ENCODE assay signal across 8 mouse cellular contexts in genomic region chr9:47624565-47625520, GRCm38 (mm10).
A peak's percentile ranks its signal among the peaks of the same experiment; 100 is the strongest.
DNase-seq lines count a peak whose midpoint lies in the region; ATAC-seq and TF ChIP-seq lines count a peak whose summit lies in the region.

No protein-coding gene starts in this region.

- WGBS in intestine, embryonic 15.5 days = 56% methylated on average over 17 of the region's 17 CpGs
- 57% methylated on average over 17 of the region's 17 CpGs for WGBS in lung, postnatal 0 days
- WGBS in thymus, adult 2 months = 93% methylated on average over 17 of the region's 17 CpGs
- WGBS in midbrain, embryonic 13.5 days = 89% methylated on average over 17 of the region's 17 CpGs

- no peaks in the 10 kb centered on the region for H3K9me3 ChIP-seq in intestine, embryonic 15.5 days
- H3K9me3 ChIP-seq in lung, postnatal 0 days (ENCODE audit: low read length) = no peaks in the 10 kb centered on the region
- H3K9me3 ChIP-seq in midbrain, embryonic 13.5 days = no peaks in the 10 kb centered on the region

- DNase-seq in kidney, adult 11 months = peak; percentile 9
- DNase-seq in kidney, adult 18-20 months = no peak
- DNase-seq in brain, adult 2 months (ENCODE audit: low read depth, low spot score) = peak; percentile 58
- peak; percentile 49 for DNase-seq in lung, postnatal 0 days (ENCODE audit: low spot score)
- DNase-seq in thymus, adult 2 months = no peak
- DNase-seq in B cell, adult 2 months = no peak

- peaks cover 14% of the 10 kb centered on the region; the same call in 1 of the 2 replicates for H3K4me1 ChIP-seq in intestine, embryonic 15.5 days (replicated peaks)
- H3K4me1 ChIP-seq in lung, postnatal 0 days (ENCODE audit: insufficient read depth, low read depth, low read length) = peaks cover 5% of the 10 kb centered on the region; the same call in 1 of the 2 replicates
- H3K4me1 ChIP-seq in thymus, adult 2 months (replicated peaks; ENCODE audit: control insufficient read depth, insufficient read depth, low read length) = no peaks in the 10 kb centered on the region
- H3K4me1 ChIP-seq in midbrain, embryonic 13.5 days (replicated peaks) = peaks cover 8% of the 10 kb centered on the region

- TF ChIP-seq POLR2A in thymus, adult 2 months (IDR thresholded peaks at IDR 0.05; ENCODE audit: control insufficient read depth, extremely low read depth, insufficient read depth, low read length, poor library complexity) = no peak

- no peaks in the 10 kb centered on the region for H3K27me3 ChIP-seq in intestine, embryonic 15.5 days (replicated peaks)
- no peaks in the 10 kb centered on the region for H3K27me3 ChIP-seq in lung, postnatal 0 days (replicated peaks; ENCODE audit: insufficient read depth, low read length)
- H3K27me3 ChIP-seq in thymus, adult 2 months (ENCODE audit: control insufficient read depth, insufficient read depth, low read length) = no peaks in the 10 kb centered on the region
- no peaks in the 10 kb centered on the region for H3K27me3 ChIP-seq in midbrain, embryonic 13.5 days

- no peak for TF ChIP-seq CTCF in lung, postnatal 0 days (IDR thresholded peaks at IDR 0.05)
- no peak for TF ChIP-seq CTCF in thymus, adult 2 months (IDR thresholded peaks at IDR 0.05; ENCODE audit: borderline replicate concordance, control insufficient read depth, extremely low read depth, insufficient read depth, low read length, poor library complexity)

- no peak overlapping the region for H3K27ac ChIP-seq in intestine, embryonic 15.5 days
- no peak overlapping the region for H3K27ac ChIP-seq in lung, postnatal 0 days (ENCODE audit: low read length)
- no peak overlapping the region for H3K27ac ChIP-seq in thymus, adult 2 months (ENCODE audit: control insufficient read depth, insufficient read depth, low read length)
- no peak overlapping the region for H3K27ac ChIP-seq in midbrain, embryonic 13.5 days

- no peaks in the 10 kb centered on the region for H3K36me3 ChIP-seq in intestine, embryonic 15.5 days
- no peaks in the 10 kb centered on the region for H3K36me3 ChIP-seq in lung, postnatal 0 days (ENCODE audit: insufficient read depth, low read length)
- no peaks in the 10 kb centered on the region for H3K36me3 ChIP-seq in thymus, adult 2 months (ENCODE audit: control insufficient read depth, insufficient read depth, low read length)
- H3K36me3 ChIP-seq in midbrain, embryonic 13.5 days = no peaks in the 10 kb centered on the region

- no peak overlapping the region for H3K4me2 ChIP-seq in intestine, embryonic 15.5 days (replicated peaks)
- H3K4me2 ChIP-seq in lung, postnatal 0 days (replicated peaks; ENCODE audit: low read depth, low read length) = no peak overlapping the region; the same call in 1 of the 2 replicates
- no peak overlapping the region for H3K4me2 ChIP-seq in midbrain, embryonic 13.5 days (replicated peaks)

- TF ChIP-seq EP300 in lung, postnatal 0 days (IDR thresholded peaks at IDR 0.05) = no peak

- no peak overlapping the region for H3K4me3 ChIP-seq in intestine, embryonic 15.5 days (replicated peaks)
- H3K4me3 ChIP-seq in lung, postnatal 0 days (ENCODE audit: low read depth, low read length) = no peak overlapping the region
- H3K4me3 ChIP-seq in thymus, adult 2 months (ENCODE audit: control insufficient read depth, insufficient read depth, low read length) = no peak overlapping the region
- H3K4me3 ChIP-seq in midbrain, embryonic 13.5 days (replicated peaks) = no peak overlapping the region

- no peak overlapping the region for H3K9ac ChIP-seq in intestine, embryonic 15.5 days
- H3K9ac ChIP-seq in lung, postnatal 0 days (replicated peaks; ENCODE audit: low read depth) = no peak overlapping the region
- no peak overlapping the region for H3K9ac ChIP-seq in midbrain, embryonic 13.5 days (replicated peaks)

- ATAC-seq in intestine, embryonic 15.5 days = peak; percentile 55
- ATAC-seq in lung, postnatal 0 days = peak; percentile 60
- ATAC-seq in midbrain, embryonic 13.5 days = no peak

Comparison
In these comparisons a context has a peak if more than half of its experiments do, and no peak if none do; other contexts are left out.
1. DNase-seq: peak in kidney, adult 11 months (single experiment), brain, adult 2 months (single experiment) and lung, postnatal 0 days (single experiment); none in kidney, adult 18-20 months (single experiment), thymus, adult 2 months (single experiment) and B cell, adult 2 months (0 of 2).